Mouse (Mus musculus): ENCODE results near the gene Por. TPM values are rescaled to one million over a fixed set of nuclear protein-coding genes. Genes with fewer than 3 reads are reported as not detected.

Gene Por
- polyA plus RNA-seq, 1 experiment from 2014 or later, result 67.8 TPM

DNA sequence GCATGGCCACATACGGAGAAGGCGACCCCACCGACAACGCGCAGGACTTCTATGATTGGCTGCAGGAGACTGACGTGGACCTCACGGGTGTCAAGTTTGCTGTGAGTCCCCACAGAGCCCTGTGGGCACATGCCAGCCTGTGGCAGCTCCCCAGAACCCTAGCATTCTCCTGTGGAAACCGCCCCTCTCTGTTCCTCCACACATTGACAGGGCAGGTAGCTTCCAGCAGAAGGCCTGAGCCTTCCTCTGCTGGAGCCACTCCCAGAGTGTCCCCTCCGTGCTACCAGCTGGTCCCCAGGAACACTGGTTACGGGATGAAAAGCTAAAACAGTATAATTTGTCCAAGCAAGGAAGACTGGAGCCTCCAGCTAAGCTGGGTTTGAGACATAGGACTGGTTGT is 60.4 kb downstream of the Por start:
- H3K9me3 ChIP-seq, result no peaks in the 10 kb centered on the region
- no peaks in the 10 kb centered on the region for H3K27me3 ChIP-seq
- no peak overlapping the region for H3K9ac ChIP-seq
- peaks cover 10% of the 10 kb centered on the region for H3K4me1 ChIP-seq
- no peak overlapping the region for H3K4me2 ChIP-seq
- no peak overlapping the region for H3K4me3 ChIP-seq
- peaks cover 63% of the 10 kb centered on the region for H3K36me3 ChIP-seq
- no peak for ATAC-seq (ENCODE audit: borderline replicate concordance, extremely low read depth, low FRiP score, low TSS enrichment)
- WGBS, result 95% methylated on average over 10 of the region's 10 CpGs
- no peak overlapping the region for H3K27ac ChIP-seq

DNA sequence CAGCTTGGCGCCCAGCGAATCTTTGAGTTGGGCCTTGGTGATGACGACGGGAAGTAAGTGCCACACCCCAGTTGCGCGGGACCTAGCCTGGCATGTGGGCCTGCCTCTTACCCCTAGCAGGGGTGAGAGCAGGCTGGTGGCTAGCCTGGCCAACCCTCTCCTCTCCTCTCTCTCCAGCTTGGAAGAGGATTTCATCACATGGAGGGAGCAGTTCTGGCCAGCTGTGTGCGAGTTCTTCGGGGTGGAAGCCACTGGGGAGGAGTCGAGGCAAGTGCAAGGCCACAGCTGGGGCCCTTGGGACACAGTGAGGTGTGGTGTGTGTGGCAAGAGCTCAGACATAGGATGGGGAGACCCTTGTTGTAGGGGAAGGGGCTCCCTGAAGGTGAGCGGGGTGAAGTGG is 61.1 kb downstream of the Por start:
- H3K36me3 ChIP-seq, result peaks cover 68% of the 10 kb centered on the region
- no peak for ATAC-seq (ENCODE audit: borderline replicate concordance, extremely low read depth, low FRiP score, low TSS enrichment)
- H3K9me3 ChIP-seq, result no peaks in the 10 kb centered on the region
- H3K9ac ChIP-seq, result no peak overlapping the region
- H3K27ac ChIP-seq, result no peak overlapping the region
- no peak overlapping the region for H3K4me2 ChIP-seq
- H3K4me3 ChIP-seq, result no peak overlapping the region
- no peaks in the 10 kb centered on the region for H3K27me3 ChIP-seq
- 89% methylated on average over 10 of the region's 10 CpGs for WGBS
- peaks cover 4% of the 10 kb centered on the region for H3K4me1 ChIP-seq

DNA sequence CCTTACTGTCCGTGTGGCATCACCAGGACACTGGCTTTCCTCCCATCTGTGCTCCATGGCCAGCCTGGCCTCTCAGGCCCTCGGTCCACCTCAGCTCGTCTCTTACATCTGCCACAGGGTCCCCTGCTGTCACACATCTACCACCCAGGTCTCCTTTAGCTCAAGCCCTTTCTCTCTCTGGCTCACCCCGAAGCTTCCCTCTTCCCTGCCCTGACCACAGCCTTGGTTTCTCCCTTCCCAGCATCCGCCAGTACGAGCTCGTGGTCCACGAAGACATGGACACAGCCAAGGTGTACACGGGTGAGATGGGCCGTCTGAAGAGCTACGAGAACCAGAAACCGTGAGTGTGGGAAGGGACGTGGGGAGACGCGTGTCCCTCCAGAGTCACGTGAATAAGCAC is 61.5 kb downstream of the Por start:
- H3K4me2 ChIP-seq, result no peak overlapping the region
- H3K4me3 ChIP-seq, result no peak overlapping the region
- ATAC-seq (ENCODE audit: borderline replicate concordance, extremely low read depth, low FRiP score, low TSS enrichment), result no peak
- no peak overlapping the region for H3K9ac ChIP-seq
- H3K27me3 ChIP-seq, result no peaks in the 10 kb centered on the region
- H3K36me3 ChIP-seq, result peaks cover 72% of the 10 kb centered on the region
- no peaks in the 10 kb centered on the region for H3K9me3 ChIP-seq
- no peaks in the 10 kb centered on the region for H3K4me1 ChIP-seq
- 94% methylated on average over 16 of the region's 16 CpGs for WGBS
- H3K27ac ChIP-seq, result no peak overlapping the region

GRCm38 (mm10) chr5:135733071-135733470 is 63.2 kb downstream of the Por start:
- Histone ChIP-seq H3K4me2 (no peak overlapping the region), H3K27ac (no peak overlapping the region), H3K27me3 (no peaks in the 10 kb centered on the region), H3K4me1 (no peaks in the 10 kb centered on the region), H3K9ac (no peak overlapping the region), H3K9me3 (no peaks in the 10 kb centered on the region), H3K36me3 (peaks cover 77% of the 10 kb centered on the region), H3K4me3 (no peak overlapping the region)
- no peak for ATAC-seq (ENCODE audit: borderline replicate concordance, extremely low read depth, low FRiP score, low TSS enrichment)
- WGBS, result 89% methylated on average over 4 of the region's 4 CpGs

GRCm38 (mm10) chr5:135734057-135734680 is 64.3 kb downstream of the Por start:
- Histone ChIP-seq H3K4me2 (no peak overlapping the region), H3K4me1 (no peaks in the 10 kb centered on the region), H3K9me3 (no peaks in the 10 kb centered on the region), H3K27ac (no peak overlapping the region), H3K4me3 (no peak overlapping the region), H3K9ac (no peak overlapping the region), H3K36me3 (peaks cover 73% of the 10 kb centered on the region), H3K27me3 (no peaks in the 10 kb centered on the region)
- 93% methylated on average over 42 of the region's 42 CpGs for WGBS
- ATAC-seq (ENCODE audit: borderline replicate concordance, extremely low read depth, low FRiP score, low TSS enrichment), result no peak

- no peak overlapping the region for H3K4me2 ChIP-seq
- H3K27ac ChIP-seq, result no peak overlapping the region
- H3K4me3 ChIP-seq, result no peak overlapping the region
- peaks cover 59% of the 10 kb centered on the region for H3K36me3 ChIP-seq
- no peaks in the 10 kb centered on the region for H3K4me1 ChIP-seq
- WGBS, result 79% methylated on average over 13 of the region's 13 CpGs
- no peak for ATAC-seq (ENCODE audit: borderline replicate concordance, extremely low read depth, low FRiP score, low TSS enrichment)
- H3K27me3 ChIP-seq, result no peaks in the 10 kb centered on the region
- H3K9ac ChIP-seq, result no peak overlapping the region
- H3K9me3 ChIP-seq, result no peaks in the 10 kb centered on the region
Observed at GRCm38 (mm10) chr5:135735741-135736140, 65.9 kb downstream of the Por start.

DNA sequence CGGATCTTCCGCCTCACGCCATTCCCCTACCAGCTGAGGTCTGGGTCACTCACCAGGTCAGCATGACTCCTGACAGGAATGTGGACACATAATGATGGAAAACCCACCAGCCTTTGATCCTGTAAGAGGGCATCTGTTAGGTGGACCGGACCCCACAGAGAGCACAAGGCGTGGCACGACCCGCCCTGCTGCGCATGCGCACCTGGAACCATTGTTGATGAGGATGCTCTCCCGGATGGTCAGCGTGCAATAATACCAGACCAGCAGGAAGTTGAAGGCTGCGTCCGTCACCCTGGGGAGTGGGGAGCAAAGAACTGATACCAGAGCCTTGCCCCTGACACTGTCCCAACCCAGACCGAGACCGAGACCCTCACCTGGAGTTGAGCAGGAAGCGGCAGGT is 66.7 kb downstream of the Por start:
- no peak overlapping the region for H3K9ac ChIP-seq
- 80% methylated on average over 16 of the region's 16 CpGs for WGBS
- no peak overlapping the region for H3K27ac ChIP-seq
- no peak for ATAC-seq (ENCODE audit: borderline replicate concordance, extremely low read depth, low FRiP score, low TSS enrichment)
- H3K36me3 ChIP-seq, result peaks cover 54% of the 10 kb centered on the region
- no peaks in the 10 kb centered on the region for H3K27me3 ChIP-seq
- H3K4me2 ChIP-seq, result no peak overlapping the region
- no peak overlapping the region for H3K4me3 ChIP-seq
- no peaks in the 10 kb centered on the region for H3K9me3 ChIP-seq
- H3K4me1 ChIP-seq, result no peaks in the 10 kb centered on the region

DNA sequence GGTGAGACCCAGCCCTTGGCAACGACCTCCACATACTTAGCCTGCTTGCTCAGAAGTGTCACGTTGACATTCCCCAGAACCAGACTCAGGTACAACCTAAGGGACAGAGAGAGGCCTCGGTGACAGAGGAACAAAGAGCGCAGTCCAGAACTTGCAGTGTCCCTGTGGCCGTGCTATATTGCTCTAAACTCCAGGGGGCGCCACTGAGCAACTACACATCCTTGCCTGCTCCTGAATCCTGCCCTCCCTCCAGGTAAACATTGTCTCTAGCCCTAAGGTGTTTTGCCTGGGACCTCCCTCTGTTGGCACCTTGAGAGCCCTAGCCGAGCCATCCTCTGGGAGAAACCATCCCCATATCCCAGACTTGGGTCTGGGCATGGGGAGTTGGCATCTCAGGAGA is 67.3 kb downstream of the Por start:
- ATAC-seq (ENCODE audit: borderline replicate concordance, extremely low read depth, low FRiP score, low TSS enrichment), result no peak
- H3K9ac ChIP-seq, result no peak overlapping the region
- no peaks in the 10 kb centered on the region for H3K9me3 ChIP-seq
- H3K27ac ChIP-seq, result no peak overlapping the region
- no peaks in the 10 kb centered on the region for H3K27me3 ChIP-seq
- WGBS, result 78% methylated on average over 7 of the region's 7 CpGs
- H3K4me1 ChIP-seq, result no peaks in the 10 kb centered on the region
- no peak overlapping the region for H3K4me2 ChIP-seq
- H3K4me3 ChIP-seq, result no peak overlapping the region
- H3K36me3 ChIP-seq, result peaks cover 49% of the 10 kb centered on the region

GRCm38 (mm10) chr5:135738266-135738665 is 68.4 kb downstream of the Por start:
- H3K4me2 ChIP-seq, result no peak overlapping the region
- WGBS, result 12% methylated on average over 6 of the region's 6 CpGs
- peaks cover 38% of the 10 kb centered on the region for H3K36me3 ChIP-seq
- H3K9me3 ChIP-seq, result no peaks in the 10 kb centered on the region
- peaks cover 7% of the 10 kb centered on the region; the same call in 1 of the 2 replicates for H3K4me1 ChIP-seq
- no peak overlapping the region for H3K27ac ChIP-seq
- H3K9ac ChIP-seq, result no peak overlapping the region
- ATAC-seq (ENCODE audit: borderline replicate concordance, extremely low read depth, low FRiP score, low TSS enrichment), result no peak
- no peak overlapping the region for H3K4me3 ChIP-seq
- H3K27me3 ChIP-seq, result no peaks in the 10 kb centered on the region

DNA sequence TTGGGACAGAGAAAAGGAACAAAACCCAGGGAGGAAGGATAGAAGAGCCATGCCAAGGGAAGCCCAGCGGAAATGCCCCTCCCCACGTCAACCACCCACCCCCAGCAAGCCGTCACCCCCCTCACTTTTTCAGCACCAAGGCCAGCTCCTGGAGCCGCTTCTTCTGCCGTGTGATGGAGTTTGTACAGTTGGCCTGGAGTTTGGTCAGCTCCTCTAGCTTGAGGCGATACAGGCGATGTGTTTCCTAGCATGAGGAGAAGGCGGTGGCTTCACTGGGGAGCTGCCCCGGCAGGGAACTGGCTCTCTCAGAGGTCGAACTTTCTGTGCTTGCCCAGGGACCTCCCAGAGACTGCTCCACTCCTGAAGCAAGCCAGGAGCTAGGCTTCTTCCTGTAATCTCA is 72.3 kb downstream of the Por start:
- H3K4me1 ChIP-seq, result peaks cover 15% of the 10 kb centered on the region
- H3K4me3 ChIP-seq, result no peak overlapping the region
- no peak overlapping the region for H3K27ac ChIP-seq
- H3K36me3 ChIP-seq, result peaks cover 4% of the 10 kb centered on the region; the same call in 1 of the 2 replicates
- H3K9ac ChIP-seq, result no peak overlapping the region
- ATAC-seq (ENCODE audit: borderline replicate concordance, extremely low read depth, low FRiP score, low TSS enrichment), result no peak
- no peak overlapping the region for H3K4me2 ChIP-seq
- no peaks in the 10 kb centered on the region for H3K9me3 ChIP-seq
- H3K27me3 ChIP-seq, result no peaks in the 10 kb centered on the region
- WGBS, result 49% methylated on average over 10 of the region's 10 CpGs

DNA sequence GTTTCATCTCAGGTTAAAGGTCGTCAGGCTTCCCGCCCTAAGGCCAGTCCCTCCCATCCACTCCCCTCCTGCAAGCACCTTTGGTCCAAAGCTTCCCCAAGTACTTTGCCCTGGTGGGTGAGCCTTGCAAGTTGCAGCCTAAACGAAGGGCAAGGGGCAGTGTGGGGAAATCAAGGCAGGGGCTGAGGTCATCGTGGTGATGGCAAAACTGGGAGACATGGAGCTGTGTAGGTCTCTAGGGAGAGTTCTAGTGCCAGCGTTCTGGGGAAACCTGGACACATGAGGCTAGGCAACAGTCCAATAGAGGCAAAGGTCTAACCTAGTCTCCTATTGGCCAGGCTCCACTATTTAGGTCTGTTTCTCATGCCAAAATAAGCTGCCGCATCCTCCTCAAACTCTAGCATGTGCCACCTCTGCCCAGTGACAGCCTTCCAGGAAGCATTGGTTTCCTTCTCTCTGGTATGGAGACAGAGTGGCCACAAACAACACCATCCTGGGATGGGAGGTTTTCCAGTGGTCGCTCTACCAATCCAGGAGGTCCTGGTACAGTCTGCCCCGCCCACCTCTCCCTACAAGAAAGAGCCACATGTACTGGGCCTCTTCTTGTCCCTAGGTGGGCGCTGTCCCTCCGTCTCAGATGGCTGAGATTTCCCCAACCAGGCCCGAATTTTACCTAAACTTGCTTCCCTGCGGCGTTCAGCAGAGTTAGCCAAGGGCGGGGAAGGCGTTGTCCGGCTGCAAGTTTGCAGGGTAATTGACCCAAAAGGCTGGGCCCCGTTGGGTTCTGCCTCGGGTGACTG is 73.3 kb downstream of the Por start:
- 22% methylated on average over 18 of the region's 18 CpGs for WGBS
- peaks cover 4% of the 10 kb centered on the region; the same call in 1 of the 2 replicates for H3K36me3 ChIP-seq
- H3K9ac ChIP-seq, result peak overlapping the region; percentile 70
- H3K27me3 ChIP-seq, result no peaks in the 10 kb centered on the region
- peak overlapping the region; percentile 89 for H3K4me3 ChIP-seq
- no peaks in the 10 kb centered on the region for H3K9me3 ChIP-seq
- H3K4me1 ChIP-seq, result peaks cover 15% of the 10 kb centered on the region
- no peak overlapping the region for H3K27ac ChIP-seq
- ATAC-seq (ENCODE audit: borderline replicate concordance, extremely low read depth, low FRiP score, low TSS enrichment), result peak; percentile 47; the same call in 1 of the 2 replicates
- H3K4me2 ChIP-seq, result peak overlapping the region; percentile 90
